Mouse (Mus musculus): ENCODE data around the gene Rabl6. TPM values are rescaled to one million over a fixed set of nuclear protein-coding genes. Genes with fewer than 3 reads are reported as not detected.

The Rabl6 gene
- total and polyA plus RNA-seq, 3 experiments = 34.6 to 62.0 (median 55.7) TPM

GRCm38 (mm10) chr2:25576965-25577891 is 31.1 kb downstream of the Rabl6 start:
- no peak for DNase-seq (ENCODE audit: extremely low read depth)
- Histone ChIP-seq H3K9ac (ENCODE audit: insufficient read depth, low read depth) (no peak overlapping the region), H3K4me2 (ENCODE audit: insufficient read depth, low read depth, poor library complexity, severe bottlenecking) (no peak overlapping the region), H3K79me2 (replicated peaks; ENCODE audit: control insufficient read depth, extremely low read depth, insufficient read depth, poor library complexity, severe bottlenecking) (no peaks in the 10 kb centered on the region), H3K27me3 (replicated peaks) (no peaks in the 10 kb centered on the region), H3K36me3 (replicated peaks in 1 of 2; ENCODE audit: control insufficient read depth in 1 of 2, insufficient read depth in 1 of 2, low read length in 1 of 2) (peaks cover 14 to 54% of the 10 kb centered on the region in 2 experiments), H3K9me3 (replicated peaks; ENCODE audit: low read length) (peaks cover 39% of the 10 kb centered on the region), H3K4me3 (replicated peaks in 1 of 3; ENCODE audit: low read depth in 2 of 3, low read length in 2 of 3, poor library complexity in 1 of 3) (peak overlapping the region in 1 of 3 experiments; percentile 19), H3K4me1 (ENCODE audit: control insufficient read depth in 1 of 2, insufficient read depth in 2 of 2) (peaks cover 9 to 43% of the 10 kb centered on the region in 2 experiments; a peak in 3 of 4 replicates), H3K27ac (ENCODE audit: insufficient read depth, low read depth) (no peak overlapping the region)
- dilution Hi-C loops (cut with MboI; ENCODE audit: extremely low pct_ligation_motif_present, extremely low pct_unique_long_range_greater_than_20kb, low sequenced_read_pairs) = no loop called here
- no peak for TF ChIP-seq MAFK (IDR thresholded peaks at IDR 0.05; ENCODE audit: insufficient replicate concordance, low read length)
- TF ChIP-seq MXI1 (IDR thresholded peaks at IDR 0.05; ENCODE audit: low read depth, low read length) = no peak
- no peak for TF ChIP-seq PAX5 (IDR thresholded peaks at IDR 0.05; ENCODE audit: low read length)
- TF ChIP-seq CHD2 (IDR thresholded peaks at IDR 0.05; ENCODE audit: low read length) = no peak
- TF ChIP-seq ZNF384 (IDR thresholded peaks at IDR 0.05; ENCODE audit: low read depth, low read length) = no peak
- TF ChIP-seq MAZ (IDR thresholded peaks at IDR 0.05; ENCODE audit: low read depth, low read length) = no peak
- no peak for TF ChIP-seq ZC3H11A (IDR thresholded peaks at IDR 0.05; ENCODE audit: low read depth, low read length)
- TF ChIP-seq POLR2A (IDR thresholded peaks at IDR 0.05; ENCODE audit: low read depth, low read length) = no peak
- no peak for TF ChIP-seq MAX (IDR thresholded peaks at IDR 0.05; ENCODE audit: low read length)
- no peak for TF ChIP-seq USF2 (conservative IDR thresholded peaks at IDR 0.05; ENCODE audit: low read depth, low read length)
- TF ChIP-seq JUN (IDR thresholded peaks at IDR 0.05; ENCODE audit: insufficient read depth, low read depth, low read length) = no peak
- TF ChIP-seq MYC (IDR thresholded peaks at IDR 0.05; ENCODE audit: low read depth, low read length) = no peak
- in situ Hi-C loops (cut with MboI; ENCODE audit: low pct_ligation_motif_present, low pct_unique_long_range_greater_than_20kb, low sequenced_read_pairs) = no loop called here

- H3K9ac ChIP-seq (ENCODE audit: insufficient read depth, low read depth) = 0 out of 2 replicates have a peak overlapping the region, but pooled peaks have one; percentile 80
- H3K9me3 ChIP-seq (replicated peaks; ENCODE audit: low read length) = peaks cover 39% of the 10 kb centered on the region
- DNase-seq (ENCODE audit: extremely low read depth) = no peak
- H3K27ac ChIP-seq (ENCODE audit: insufficient read depth, low read depth) = no peak overlapping the region; the same call in 1 of the 2 replicates
- peaks cover 9 to 36% of the 10 kb centered on the region in 2 experiments; a peak in 3 of 4 replicates for H3K4me1 ChIP-seq (ENCODE audit: control insufficient read depth in 1 of 2, insufficient read depth in 2 of 2)
- H3K4me2 ChIP-seq (ENCODE audit: insufficient read depth, low read depth, poor library complexity, severe bottlenecking) = no peak overlapping the region
- in situ Hi-C loops (cut with MboI; ENCODE audit: low pct_ligation_motif_present, low pct_unique_long_range_greater_than_20kb, low sequenced_read_pairs) = no loop called here
- no peak overlapping the region for H3K4me3 ChIP-seq (replicated peaks in 1 of 3; ENCODE audit: low read depth in 2 of 3, low read length in 2 of 3, poor library complexity in 1 of 3)
- H3K79me2 ChIP-seq (replicated peaks; ENCODE audit: control insufficient read depth, extremely low read depth, insufficient read depth, poor library complexity, severe bottlenecking) = no peaks in the 10 kb centered on the region
- dilution Hi-C loops (cut with MboI; ENCODE audit: extremely low pct_ligation_motif_present, extremely low pct_unique_long_range_greater_than_20kb, low sequenced_read_pairs) = no loop called here
- peaks cover 14 to 60% of the 10 kb centered on the region in 2 experiments for H3K36me3 ChIP-seq (replicated peaks in 1 of 2; ENCODE audit: control insufficient read depth in 1 of 2, insufficient read depth in 1 of 2, low read length in 1 of 2)
- TF ChIP-seq RCOR1 (conservative IDR thresholded peaks at IDR 0.05; ENCODE audit: low read depth, low read length) = no peak
- no peak for TF ChIP-seq NELFE (IDR thresholded peaks at IDR 0.05; ENCODE audit: low read depth, low read length)
- no peak for TF ChIP-seq KAT2A (IDR thresholded peaks at IDR 0.05; ENCODE audit: insufficient replicate concordance, low read length)
- TF ChIP-seq USF2 (conservative IDR thresholded peaks at IDR 0.05; ENCODE audit: low read depth, low read length) = no peak
- no peak for TF ChIP-seq TCF12 (IDR thresholded peaks at IDR 0.05; ENCODE audit: low read depth, low read length)
- TF ChIP-seq NRF1 (IDR thresholded peaks at IDR 0.05; ENCODE audit: low read depth, low read length) = no peak
- TF ChIP-seq POLR2AphosphoS2 (IDR thresholded peaks at IDR 0.05; ENCODE audit: low read depth, low read length) = no peak
- no peak for TF ChIP-seq JUND (conservative IDR thresholded peaks at IDR 0.05; ENCODE audit: low read depth, low read length)
- TF ChIP-seq ZMIZ1 (IDR thresholded peaks at IDR 0.05; ENCODE audit: low read depth, low read length) = no peak
- no peak for TF ChIP-seq POLR2A (IDR thresholded peaks at IDR 0.05; ENCODE audit: low read depth, low read length)
- TF ChIP-seq MXI1 (IDR thresholded peaks at IDR 0.05; ENCODE audit: low read depth, low read length) = no peak
- no peak for TF ChIP-seq CHD2 (IDR thresholded peaks at IDR 0.05; ENCODE audit: low read length)
- TF ChIP-seq ELF1 (IDR thresholded peaks at IDR 0.05; ENCODE audit: low read depth, low read length) = no peak
- no peak for TF ChIP-seq BHLHE40 (IDR thresholded peaks at IDR 0.05; ENCODE audit: low read depth, low read length)
- no peak for TF ChIP-seq UBTF (IDR thresholded peaks at IDR 0.05; ENCODE audit: low read depth, low read length)
- no peaks in the 10 kb centered on the region for H3K27me3 ChIP-seq (replicated peaks)
These were observed 32.1 kb downstream of the Rabl6 start for GRCm38 (mm10) chr2:25576028-25576850.

Measured in CH12.LX (cell line).